Mouse (Mus musculus): ENCODE measurements around the gene Il34. TPM values are rescaled to one million over a fixed set of nuclear protein-coding genes. Genes with fewer than 3 reads are reported as not detected.

Gene Il34
- polyA plus RNA-seq, 1 experiment from 2014 or later = 1.0 TPM

DNA sequence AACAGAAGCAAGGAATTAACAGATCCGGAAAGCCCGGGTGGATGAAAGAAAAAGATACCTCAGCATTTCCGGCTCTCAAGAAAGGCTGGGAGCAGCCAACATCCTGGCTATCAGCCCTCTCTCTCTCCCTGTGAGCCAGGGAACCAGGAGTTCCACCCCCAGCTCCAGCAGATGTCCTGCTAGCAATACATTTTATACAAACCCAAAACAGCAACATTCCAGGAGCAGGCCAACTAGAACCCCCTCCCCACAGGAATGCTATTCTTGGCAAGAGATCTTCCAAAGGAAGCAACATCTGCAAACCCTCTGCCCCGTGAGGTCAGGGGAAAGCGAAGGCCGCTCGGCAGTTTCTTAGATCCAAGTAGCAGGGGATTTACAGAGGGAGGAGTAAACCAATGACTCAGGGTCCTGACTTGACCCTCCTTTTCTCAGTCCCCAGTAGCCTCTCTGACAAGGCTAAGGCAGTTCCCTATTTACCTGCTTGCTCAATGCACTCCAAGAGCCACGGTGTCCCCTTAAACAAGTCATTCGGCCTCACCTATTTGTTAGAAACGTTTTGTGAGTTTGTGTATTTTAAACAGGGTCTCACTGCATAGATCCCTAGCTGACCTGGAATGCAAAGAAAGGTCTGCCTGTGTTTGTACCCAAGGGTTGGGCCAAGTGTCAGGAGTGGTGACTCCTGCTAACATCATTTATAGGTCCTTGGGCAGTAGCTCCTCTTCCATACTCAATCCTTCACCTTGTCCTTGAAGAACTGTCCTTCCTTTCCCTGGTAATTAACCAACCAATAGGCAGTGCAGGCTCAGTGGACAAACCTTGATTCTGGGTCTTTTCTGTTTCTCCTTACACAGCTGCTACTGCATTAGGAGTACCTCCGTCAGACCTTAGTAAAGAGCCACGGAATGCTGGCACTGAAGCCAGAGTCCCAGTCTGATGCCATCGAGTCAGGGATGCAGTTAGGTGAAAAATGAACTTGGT is 3.1 kb upstream of the Il34 start:
- no peak overlapping the region for H3K4me3 ChIP-seq
- no peaks in the 10 kb centered on the region for H3K9me3 ChIP-seq
- H3K4me1 ChIP-seq = no peaks in the 10 kb centered on the region
- H3K4me2 ChIP-seq (replicated peaks) = no peak overlapping the region
- no peak for ATAC-seq (ENCODE audit: low FRiP score, low read depth)
- H3K36me3 ChIP-seq = peaks cover 53% of the 10 kb centered on the region
- no peak overlapping the region for H3K9ac ChIP-seq
- no peaks in the 10 kb centered on the region for H3K27me3 ChIP-seq (replicated peaks)
- H3K27ac ChIP-seq = no peak overlapping the region
- 70% methylated on average over 13 of the region's 13 CpGs for WGBS

DNA sequence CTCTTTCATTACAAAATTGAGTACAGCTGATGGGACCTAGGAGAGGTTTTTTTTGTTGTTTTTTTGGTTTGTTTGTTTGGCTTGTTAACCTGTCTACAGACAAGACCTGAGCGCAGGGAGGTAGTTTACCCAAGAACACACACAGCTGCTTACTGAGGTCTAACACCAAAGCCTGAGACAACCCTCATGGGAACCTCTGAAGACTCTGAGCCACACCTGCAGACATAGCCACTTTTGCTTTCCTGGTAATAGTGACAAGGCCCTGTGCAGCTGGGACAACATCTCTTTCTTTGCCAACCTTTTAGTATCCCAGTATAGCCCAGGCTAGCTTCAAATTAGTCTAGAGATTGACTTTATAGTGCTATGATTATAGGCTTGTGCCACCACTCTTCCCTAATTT is 422 bp upstream of the Il34 start:
- no peak overlapping the region for H3K9ac ChIP-seq
- H3K36me3 ChIP-seq = peaks cover 26% of the 10 kb centered on the region
- no peak for ATAC-seq (ENCODE audit: low FRiP score, low read depth)
- H3K27ac ChIP-seq = no peak overlapping the region
- H3K9me3 ChIP-seq = no peaks in the 10 kb centered on the region
- H3K27me3 ChIP-seq (replicated peaks) = no peaks in the 10 kb centered on the region
- WGBS = 91% methylated on average over 1 of the region's 1 CpGs
- H3K4me3 ChIP-seq = no peak overlapping the region
- H3K4me2 ChIP-seq (replicated peaks) = no peak overlapping the region
- H3K4me1 ChIP-seq = no peaks in the 10 kb centered on the region

DNA sequence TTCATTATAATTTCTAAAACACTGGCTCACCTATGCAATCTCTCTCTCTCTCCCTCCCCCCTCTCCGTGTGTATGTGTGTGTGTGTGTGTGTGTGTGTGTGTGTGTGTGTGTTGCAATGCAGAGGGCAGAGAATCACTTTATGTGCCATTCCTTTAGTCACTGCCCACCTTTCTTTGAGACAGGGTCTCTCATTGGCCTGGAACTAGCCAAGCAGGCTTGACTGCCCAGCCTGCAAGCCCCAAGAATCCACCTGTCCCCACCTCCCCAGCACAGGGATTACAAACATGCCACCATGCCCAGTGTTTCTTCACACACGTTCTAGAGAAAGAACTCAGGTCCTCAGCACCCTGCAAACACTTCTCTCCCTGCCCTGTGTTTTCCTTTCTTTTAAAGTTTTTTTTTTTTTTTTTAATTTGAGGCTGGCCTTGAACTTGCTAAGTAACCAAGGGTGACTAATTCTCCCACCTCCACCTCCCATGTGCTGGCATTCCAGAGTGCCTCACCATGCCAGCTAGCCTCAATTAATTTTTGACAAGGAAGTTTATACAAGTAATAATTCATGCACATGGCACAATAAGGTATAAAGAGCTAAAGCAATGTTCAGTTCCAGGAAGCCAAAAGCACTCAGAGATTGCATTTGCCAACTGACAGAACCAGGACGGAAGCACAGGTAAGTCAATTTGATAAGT is 754 bp downstream of the Il34 start:
- WGBS = 68% methylated on average over 3 of the region's 3 CpGs

DNA sequence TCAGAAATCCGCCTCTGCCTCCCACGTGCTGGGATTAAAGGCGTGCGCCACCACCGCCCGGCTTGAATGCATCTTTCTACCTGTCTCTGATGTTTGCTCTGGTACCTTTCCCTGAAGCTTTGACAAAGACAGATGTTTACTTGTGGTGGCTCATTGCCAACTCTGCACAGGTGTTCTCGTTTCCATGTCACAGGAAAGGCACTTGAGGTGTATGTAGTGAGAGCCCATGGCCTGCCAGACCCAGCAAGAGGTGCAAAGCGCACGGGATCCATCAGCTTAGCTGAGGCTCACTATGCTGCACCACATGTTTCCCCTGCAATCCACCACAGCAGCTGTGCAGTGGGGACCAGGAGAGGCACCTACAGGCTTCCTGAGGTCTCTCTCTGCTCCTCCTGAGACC is 1.9 kb downstream of the Il34 start:
- Histone ChIP-seq H3K27me3 (replicated peaks) (no peaks in the 10 kb centered on the region), H3K4me1 (no peaks in the 10 kb centered on the region), H3K36me3 (peaks cover 3% of the 10 kb centered on the region), H3K4me2 (replicated peaks) (no peak overlapping the region), H3K4me3 (no peak overlapping the region), H3K9ac (no peak overlapping the region), H3K9me3 (no peaks in the 10 kb centered on the region), H3K27ac (no peak overlapping the region)
- ATAC-seq (ENCODE audit: low FRiP score, low read depth) = no peak
- WGBS = 95% methylated on average over 9 of the region's 9 CpGs

More for the DNA sequence above, 754 bp downstream of the Il34 start:
- Histone ChIP-seq H3K4me2 (replicated peaks) (no peak overlapping the region), H3K4me3 (no peak overlapping the region), H3K27ac (no peak overlapping the region), H3K36me3 (peaks cover 15% of the 10 kb centered on the region), H3K4me1 (no peaks in the 10 kb centered on the region), H3K9me3 (no peaks in the 10 kb centered on the region), H3K9ac (no peak overlapping the region), H3K27me3 (replicated peaks) (no peaks in the 10 kb centered on the region)
- ATAC-seq (ENCODE audit: low FRiP score, low read depth) = no peak

DNA sequence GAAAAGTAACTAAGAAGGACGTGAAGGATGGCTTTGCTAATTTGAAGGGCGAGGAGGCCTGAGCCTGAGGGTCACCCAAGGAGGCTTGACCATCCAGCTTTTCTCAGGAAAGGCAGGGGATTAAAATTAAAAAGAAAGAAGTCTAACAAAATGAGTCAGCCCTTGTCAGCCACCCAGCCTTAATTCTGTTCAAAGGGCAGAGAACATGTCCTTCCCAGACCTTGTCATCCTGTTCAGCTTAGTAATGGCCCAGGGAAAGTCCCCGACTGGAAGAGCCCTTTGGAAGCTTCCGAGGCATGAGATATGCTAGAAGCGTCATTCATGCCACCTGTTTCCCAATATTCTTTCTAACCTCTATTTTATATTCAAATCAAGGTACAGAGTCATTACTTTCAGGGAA is 2.7 kb downstream of the Il34 start:
- H3K4me2 ChIP-seq (replicated peaks) = no peak overlapping the region
- 87% methylated on average over 5 of the region's 5 CpGs for WGBS
- no peaks in the 10 kb centered on the region for H3K9me3 ChIP-seq
- H3K36me3 ChIP-seq = no peaks in the 10 kb centered on the region
- no peak overlapping the region for H3K27ac ChIP-seq
- no peak overlapping the region for H3K9ac ChIP-seq
- H3K27me3 ChIP-seq (replicated peaks) = no peaks in the 10 kb centered on the region
- no peak for ATAC-seq (ENCODE audit: low FRiP score, low read depth)
- H3K4me1 ChIP-seq = no peaks in the 10 kb centered on the region
- H3K4me3 ChIP-seq = no peak overlapping the region

DNA sequence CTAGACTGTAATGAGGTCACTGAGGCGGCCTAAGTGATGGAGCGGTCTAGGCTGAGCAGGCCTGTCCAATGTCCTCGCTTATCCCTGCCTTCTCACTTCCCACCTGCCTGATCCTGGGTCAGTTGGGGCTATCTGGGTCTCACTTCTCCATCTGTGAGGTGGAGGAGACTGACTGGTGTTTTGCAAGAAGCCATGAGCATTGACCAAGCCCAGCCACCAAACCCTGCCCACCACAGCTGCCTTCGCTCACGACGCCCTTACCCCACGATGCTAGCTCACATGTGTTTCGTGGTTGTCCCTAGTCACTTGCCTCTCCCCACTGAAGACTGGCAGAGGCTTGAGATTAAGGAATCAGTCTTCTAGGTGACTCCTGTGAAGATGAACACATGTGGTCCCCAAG is 8.6 kb downstream of the Il34 start:
- Histone ChIP-seq H3K9me3 (no peaks in the 10 kb centered on the region), H3K4me2 (replicated peaks) (no peak overlapping the region), H3K4me1 (no peaks in the 10 kb centered on the region), H3K4me3 (no peak overlapping the region), H3K27ac (no peak overlapping the region), H3K27me3 (replicated peaks) (no peaks in the 10 kb centered on the region), H3K36me3 (no peaks in the 10 kb centered on the region), H3K9ac (no peak overlapping the region)
- no peak for ATAC-seq (ENCODE audit: low FRiP score, low read depth)
- WGBS = 94% methylated on average over 8 of the region's 8 CpGs

DNA sequence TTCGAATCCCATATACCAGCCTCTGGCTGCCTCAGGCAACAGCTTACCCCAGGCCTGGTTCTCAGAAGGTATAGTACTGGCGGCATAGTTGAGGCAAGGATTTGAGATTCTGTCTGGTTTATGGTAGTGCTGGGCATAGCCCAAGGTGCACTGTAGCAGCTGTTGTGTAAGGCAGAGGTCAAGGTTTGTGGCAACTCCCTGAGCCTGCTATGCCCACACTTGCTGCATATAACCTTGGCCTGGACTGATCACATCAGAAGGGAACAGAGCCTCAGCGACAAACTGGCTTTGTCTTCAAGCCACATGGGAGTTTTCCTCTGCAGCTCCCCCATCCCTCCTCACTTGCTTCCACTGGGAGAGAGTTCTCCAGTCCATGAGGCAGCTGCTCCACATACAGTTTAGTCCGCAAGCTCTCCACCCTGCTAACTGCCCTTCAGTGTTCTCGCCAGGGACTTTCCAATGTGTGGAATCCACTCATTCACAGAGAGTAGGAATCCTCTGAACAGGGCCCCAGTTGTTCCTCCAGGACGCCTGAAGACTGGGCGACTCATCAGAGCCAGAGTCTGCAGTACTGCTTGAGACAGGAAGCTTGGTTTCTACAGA is 11.3 kb downstream of the Il34 start:
- H3K4me2 ChIP-seq (replicated peaks) = no peak overlapping the region
- H3K9me3 ChIP-seq = no peaks in the 10 kb centered on the region
- no peak overlapping the region for H3K9ac ChIP-seq
- no peaks in the 10 kb centered on the region for H3K27me3 ChIP-seq (replicated peaks)
- WGBS = 91% methylated on average over 7 of the region's 7 CpGs
- no peaks in the 10 kb centered on the region for H3K4me1 ChIP-seq
- H3K36me3 ChIP-seq = no peaks in the 10 kb centered on the region
- no peak for ATAC-seq (ENCODE audit: low FRiP score, low read depth)
- no peak overlapping the region for H3K27ac ChIP-seq
- H3K4me3 ChIP-seq = no peak overlapping the region

DNA sequence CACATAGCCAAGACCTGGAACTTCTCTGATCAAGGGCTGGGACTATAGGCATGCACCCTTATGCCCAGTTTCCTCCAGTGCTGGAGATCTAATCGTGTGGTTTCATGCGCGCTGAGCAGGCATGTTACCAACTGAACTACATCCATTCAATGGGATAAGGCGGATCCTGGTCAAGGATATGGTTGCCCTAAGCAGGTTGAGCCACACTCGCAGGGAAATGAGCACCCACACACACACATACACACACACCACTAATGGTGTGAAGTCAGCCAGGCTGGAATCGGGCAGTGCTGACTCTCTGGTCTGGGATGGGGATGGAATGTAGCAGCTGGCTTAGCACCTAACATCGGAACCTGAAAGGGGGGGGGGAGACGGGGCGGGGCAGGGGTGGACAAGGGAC is 11.8 kb downstream of the Il34 start:
- no peak overlapping the region for H3K27ac ChIP-seq
- H3K9me3 ChIP-seq = no peaks in the 10 kb centered on the region
- no peaks in the 10 kb centered on the region for H3K27me3 ChIP-seq (replicated peaks)
- no peak overlapping the region for H3K4me2 ChIP-seq (replicated peaks)
- H3K36me3 ChIP-seq = no peaks in the 10 kb centered on the region
- no peak overlapping the region for H3K9ac ChIP-seq
- H3K4me1 ChIP-seq = no peaks in the 10 kb centered on the region
- no peak for ATAC-seq (ENCODE audit: low FRiP score, low read depth)
- H3K4me3 ChIP-seq = no peak overlapping the region
- 91% methylated on average over 9 of the region's 9 CpGs for WGBS

DNA sequence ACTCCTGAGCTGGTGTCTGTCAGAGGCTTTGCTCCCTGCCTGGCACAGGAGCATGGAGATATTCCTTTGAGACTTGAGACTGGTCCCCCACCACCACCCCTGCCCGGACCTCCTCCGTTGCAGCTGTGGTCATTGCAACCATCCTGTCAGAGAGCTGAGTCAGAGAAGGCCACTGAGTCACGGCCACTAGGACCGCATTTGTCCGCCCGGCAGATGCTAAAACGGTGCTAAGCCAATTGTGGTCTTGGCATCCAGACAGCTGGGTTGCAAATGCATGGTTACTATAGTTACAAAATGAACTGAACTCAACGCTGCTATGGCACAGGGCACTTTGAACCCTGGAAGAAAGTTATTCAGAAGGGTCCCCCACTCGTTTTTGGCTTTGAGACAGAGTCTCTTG is 12.2 kb downstream of the Il34 start:
- no peak overlapping the region for H3K4me2 ChIP-seq (replicated peaks)

DNA sequence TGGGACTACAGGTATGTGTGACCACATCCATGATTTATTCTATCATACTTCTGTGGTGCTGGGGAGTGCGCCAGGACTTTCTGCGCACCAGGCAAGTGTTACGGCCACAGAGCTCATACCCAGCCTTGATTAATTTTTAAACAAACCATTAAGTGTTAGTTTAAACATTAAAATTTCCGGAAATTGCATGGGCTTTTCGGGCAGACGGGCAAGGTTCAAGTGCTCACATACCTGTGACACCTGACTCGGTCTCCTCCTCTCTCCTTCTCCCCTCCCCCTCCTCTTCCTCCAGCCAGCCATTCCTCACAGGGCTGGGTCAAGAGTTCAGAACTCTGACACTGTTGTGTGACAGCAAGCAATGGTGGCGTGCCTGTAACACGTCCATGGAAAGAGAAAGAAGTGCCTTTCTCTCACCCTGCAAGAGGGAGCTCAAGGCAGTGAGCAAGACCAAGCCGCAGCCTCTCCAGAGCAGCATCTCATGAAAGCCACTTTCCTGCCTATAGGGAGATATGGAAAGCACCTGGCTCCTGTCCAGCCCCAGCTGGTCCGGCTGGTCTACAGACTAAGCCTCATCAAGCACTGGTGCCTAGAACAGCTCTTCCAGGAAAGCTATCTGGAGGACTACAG is 13.0 kb downstream of the Il34 start:
- Histone ChIP-seq H3K9ac (no peak overlapping the region), H3K27me3 (replicated peaks) (no peaks in the 10 kb centered on the region), H3K4me2 (replicated peaks) (no peak overlapping the region), H3K4me1 (no peaks in the 10 kb centered on the region), H3K4me3 (no peak overlapping the region), H3K27ac (no peak overlapping the region), H3K9me3 (no peaks in the 10 kb centered on the region), H3K36me3 (no peaks in the 10 kb centered on the region)
- WGBS = 82% methylated on average over 11 of the region's 11 CpGs
- no peak for ATAC-seq (ENCODE audit: low FRiP score, low read depth)

More for the DNA sequence above, 12.2 kb downstream of the Il34 start:
- ATAC-seq (ENCODE audit: low FRiP score, low read depth) = no peak
- Histone ChIP-seq H3K9ac (no peak overlapping the region), H3K4me1 (no peaks in the 10 kb centered on the region), H3K4me3 (no peak overlapping the region), H3K27me3 (replicated peaks) (no peaks in the 10 kb centered on the region), H3K9me3 (no peaks in the 10 kb centered on the region), H3K36me3 (no peaks in the 10 kb centered on the region), H3K27ac (no peak overlapping the region)
- 83% methylated on average over 9 of the region's 9 CpGs for WGBS

DNA sequence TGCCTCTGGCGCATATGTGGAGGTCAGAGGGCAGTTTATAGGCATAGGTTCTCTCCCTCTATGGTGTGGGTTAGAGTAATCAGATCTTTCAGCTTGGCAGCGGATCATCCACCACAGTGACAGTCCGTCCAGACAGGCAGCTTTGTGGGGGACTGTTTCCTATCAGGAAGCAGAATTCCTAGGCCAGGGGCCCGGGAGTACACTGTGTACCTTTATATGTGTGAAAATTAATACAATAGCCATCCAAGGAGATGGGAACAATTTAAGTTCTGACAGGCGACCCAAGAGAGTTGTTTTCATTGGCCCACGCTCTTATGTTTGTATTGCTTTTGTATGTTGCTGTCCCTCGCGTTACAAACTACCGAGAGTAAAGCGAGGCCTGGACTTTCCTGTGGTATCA is 14.6 kb downstream of the Il34 start:
- Histone ChIP-seq H3K27me3 (replicated peaks) (no peaks in the 10 kb centered on the region), H3K9ac (no peak overlapping the region), H3K36me3 (no peaks in the 10 kb centered on the region), H3K27ac (no peak overlapping the region), H3K4me1 (no peaks in the 10 kb centered on the region), H3K4me2 (replicated peaks) (no peak overlapping the region), H3K4me3 (no peak overlapping the region), H3K9me3 (no peaks in the 10 kb centered on the region)
- 83% methylated on average over 10 of the region's 10 CpGs for WGBS
- no peak for ATAC-seq (ENCODE audit: low FRiP score, low read depth)

DNA sequence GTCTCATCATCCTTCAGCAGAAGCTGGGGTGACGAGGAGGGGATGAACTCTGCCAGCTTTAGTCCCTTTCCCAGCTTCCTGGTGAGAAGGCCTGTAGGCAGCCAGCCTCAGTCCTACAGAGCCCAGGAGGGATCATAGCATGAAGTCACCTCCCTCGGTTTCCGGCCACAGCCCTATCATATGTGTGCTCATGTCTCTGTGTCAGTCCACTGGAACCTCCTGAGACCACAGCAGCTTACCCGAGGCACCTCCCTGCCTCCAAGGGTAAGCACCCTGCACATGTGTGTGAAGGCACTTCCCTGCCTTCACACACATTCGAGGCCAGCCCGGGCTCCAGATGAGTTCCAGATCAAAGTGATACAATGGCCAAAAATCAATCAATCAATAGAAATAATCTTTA is 15.5 kb downstream of the Il34 start:
- no peaks in the 10 kb centered on the region for H3K27me3 ChIP-seq (replicated peaks)
- WGBS = 75% methylated on average over 6 of the region's 6 CpGs
- no peak overlapping the region for H3K4me2 ChIP-seq (replicated peaks)
- no peak overlapping the region for H3K9ac ChIP-seq
- H3K9me3 ChIP-seq = no peaks in the 10 kb centered on the region
- no peak for ATAC-seq (ENCODE audit: low FRiP score, low read depth)
- no peaks in the 10 kb centered on the region for H3K36me3 ChIP-seq
- H3K4me1 ChIP-seq = no peaks in the 10 kb centered on the region
- H3K4me3 ChIP-seq = no peak overlapping the region
- H3K27ac ChIP-seq = no peak overlapping the region

Measured in neural tube, embryonic 12.5 days (tissue).